Mouse (Mus musculus): ENCODE data around the gene Pde2a.

The Pde2a gene

DNA sequence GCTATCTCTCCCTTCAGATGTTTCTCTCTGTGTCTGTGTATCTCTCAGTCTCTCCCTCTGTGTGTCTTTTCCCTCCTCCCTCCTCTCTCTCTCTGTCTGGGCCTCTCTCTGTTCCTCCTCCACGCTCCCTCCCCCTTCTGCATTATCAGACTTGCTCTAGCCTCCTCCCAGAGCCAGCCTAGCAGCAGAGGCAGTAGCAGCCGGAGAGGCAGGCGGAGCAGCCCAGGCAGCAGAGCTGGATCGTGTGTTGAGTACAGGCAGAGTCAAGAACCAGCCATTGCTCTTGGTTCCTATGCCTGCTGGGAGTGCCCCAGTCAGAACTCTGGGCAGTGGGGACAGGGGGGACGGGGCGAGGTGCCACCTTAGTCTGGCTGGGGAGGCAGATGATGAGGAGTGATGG is at the start of gene Pde2a:
Pde2a (plus strand) TSS at position 163 of the 400 bp plus-strand sequence.
- peak; percentile 78 for DNase-seq (ENCODE audit: low spot score)

DNA sequence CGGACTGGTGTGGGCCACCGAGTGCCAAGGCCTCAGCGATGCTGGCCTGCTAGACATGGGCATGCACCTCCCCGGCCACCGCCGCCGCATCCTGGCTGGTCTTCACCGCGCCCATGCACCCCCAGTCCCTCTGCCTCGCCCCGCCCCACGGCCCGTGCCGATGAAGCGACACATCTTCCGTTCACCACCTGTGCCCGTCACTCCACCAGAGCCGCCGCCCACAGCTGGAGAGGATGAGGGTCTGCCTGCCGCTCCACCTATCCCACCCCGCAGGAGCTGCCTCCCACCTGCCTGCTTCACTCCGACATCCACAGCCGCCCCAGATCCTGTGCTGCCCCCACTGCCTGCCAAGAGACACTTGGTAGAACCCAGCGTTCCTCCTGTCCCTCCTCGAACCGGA is 48.4 kb upstream of the Pde2a start:
- DNase-seq (ENCODE audit: low spot score), result no peak

DNA sequence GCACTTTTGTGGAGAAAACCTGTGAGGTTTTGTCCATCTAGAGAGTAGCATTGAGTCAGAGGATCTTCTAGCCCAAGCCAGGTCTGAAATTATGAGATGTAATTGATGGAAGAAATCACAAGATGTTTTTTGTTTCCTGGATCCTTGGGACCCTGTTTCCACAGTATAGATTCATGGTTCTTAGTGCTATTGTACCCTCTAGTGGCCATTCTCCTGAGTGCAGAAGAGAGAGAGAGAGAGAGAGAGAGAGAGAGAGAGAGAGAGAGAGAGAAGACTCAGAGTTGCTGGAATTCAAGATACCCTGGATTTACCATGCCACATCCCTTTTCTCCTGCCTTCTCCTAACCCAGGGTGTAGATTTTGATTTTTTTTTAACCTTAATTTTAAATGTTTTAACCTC is 47.3 kb upstream of the Pde2a start:
- DNase-seq (ENCODE audit: low spot score), result peak; percentile 55

DNA sequence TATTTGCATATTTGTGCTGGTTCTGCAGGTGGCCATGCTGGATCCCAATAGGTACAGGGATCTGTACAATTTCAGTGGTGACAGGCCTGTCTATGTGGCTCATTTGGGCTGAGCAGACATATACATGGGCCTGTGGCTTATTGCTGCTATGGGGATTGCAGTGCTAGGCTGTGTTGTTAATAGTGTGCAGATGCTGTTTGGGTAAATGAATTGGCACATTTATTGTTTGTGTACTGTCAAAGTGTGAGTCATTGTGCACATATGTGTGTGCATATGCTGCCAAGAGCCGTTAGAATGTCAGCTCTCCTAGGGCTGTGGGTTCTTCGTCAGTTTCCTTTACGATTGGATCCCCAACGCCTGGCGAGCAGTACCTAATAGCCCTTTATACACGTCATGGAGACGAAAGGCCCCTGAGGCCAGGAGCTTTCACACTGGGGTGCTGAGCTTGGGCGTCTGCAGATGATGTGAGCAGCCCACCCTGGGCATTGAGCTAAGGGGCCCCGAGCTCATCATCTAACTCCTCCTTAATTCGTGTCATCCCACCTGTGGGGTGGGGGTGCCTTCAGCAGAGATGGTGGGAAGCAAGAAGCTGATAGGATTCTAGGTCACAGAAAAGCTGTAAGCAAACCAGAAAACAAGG is 44.7 kb upstream of the Pde2a start:
- DNase-seq (ENCODE audit: low spot score), result no peak

DNA sequence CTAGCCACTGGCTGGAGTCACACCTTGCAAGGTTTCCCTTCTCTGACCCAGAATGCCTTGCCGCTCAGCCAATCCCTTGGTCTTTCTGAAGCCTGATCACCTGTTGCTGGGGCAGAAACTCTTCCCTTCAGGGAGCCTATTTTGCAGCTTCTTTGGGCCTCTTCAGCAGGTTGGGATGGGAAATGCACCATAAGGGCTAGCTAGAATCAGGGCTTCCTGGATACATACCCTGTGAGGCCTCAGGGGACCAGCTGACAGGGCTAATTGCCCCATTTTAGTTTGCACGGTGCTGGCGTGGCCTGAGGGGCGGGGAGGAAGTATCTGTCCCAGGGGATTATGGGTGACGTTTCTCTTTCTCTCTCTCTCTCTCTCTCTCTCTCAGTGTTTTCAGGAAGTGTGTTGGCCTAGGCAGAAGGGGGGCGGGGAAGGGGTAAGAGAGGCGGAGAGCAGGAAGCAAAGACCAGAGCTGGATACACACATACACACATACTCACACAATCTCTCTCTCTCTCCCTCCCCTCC is 43.7 kb upstream of the Pde2a start:
- no peak for DNase-seq (ENCODE audit: low spot score)

DNA sequence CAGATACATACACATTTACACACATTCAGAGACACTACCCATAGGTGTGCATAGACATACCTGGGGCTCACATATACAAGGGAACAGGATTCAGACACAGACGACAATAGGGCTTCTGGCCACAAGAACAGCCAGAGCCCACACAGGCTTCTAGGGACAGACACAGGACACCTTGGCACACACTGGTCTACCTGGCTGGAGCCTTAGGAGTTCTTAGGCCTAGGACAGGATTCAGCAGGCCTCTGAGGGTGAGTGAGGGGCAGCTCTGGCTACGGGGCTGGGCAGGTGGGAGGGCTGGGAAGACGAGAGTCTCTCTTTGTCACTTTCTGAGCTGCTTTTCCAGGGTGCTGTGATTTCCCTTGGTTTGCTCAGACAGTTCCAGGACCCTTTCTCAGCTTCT is 43.2 kb upstream of the Pde2a start:
- no peak for DNase-seq (ENCODE audit: low spot score)

DNA sequence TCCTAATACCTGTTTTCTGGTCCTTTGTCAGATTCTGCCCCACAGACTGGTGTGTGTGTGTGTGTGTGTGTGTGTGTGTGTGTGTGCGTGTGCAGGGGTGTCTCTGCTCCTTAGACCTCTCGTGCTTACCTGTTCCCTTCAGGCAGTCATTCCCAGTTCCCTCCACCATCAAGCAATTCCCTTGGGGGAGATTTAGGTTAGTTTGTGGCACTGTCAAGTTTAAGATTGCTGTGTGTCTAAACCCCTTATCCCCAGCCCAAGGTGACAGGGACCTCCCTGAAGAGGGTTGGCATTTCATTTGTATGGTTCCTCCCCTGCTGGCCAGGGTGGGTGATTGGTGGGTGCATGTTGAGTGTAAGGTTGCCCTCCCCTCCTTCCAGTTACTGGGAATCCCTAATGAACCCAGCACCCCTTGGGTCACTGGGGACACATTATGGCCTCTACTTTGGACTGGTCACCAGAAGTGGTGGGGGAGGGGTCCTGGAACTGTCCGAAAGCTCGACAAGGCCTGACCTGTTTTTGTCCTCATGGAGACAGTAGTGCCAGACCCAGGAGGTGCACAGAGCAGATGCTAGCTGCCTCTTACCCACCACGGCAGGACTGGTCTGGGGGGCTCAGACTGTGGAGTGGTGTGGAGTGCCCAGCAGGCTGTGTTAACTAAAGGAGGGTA is 42.6 kb upstream of the Pde2a start:
- DNase-seq (ENCODE audit: low spot score), result no peak

DNA sequence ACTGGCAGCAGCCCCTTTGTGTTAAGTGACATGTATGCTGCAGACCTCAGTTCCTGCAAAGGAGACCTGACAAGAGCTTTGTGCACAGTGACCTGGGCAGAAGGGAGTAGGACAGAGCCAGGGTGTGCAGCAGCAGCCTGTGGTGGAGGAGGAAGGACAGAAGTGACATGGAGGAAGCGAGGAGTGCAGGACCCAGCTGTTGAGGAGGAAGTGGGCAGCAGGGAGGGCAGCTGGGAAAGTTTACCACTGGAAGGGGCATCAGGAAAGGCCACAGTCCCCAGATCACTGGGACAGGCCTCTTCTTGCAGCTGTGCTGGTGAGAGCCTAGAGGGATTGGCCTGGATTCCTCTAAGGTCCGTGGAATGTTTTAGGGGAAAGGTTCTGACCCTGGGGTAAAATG is 41.8 kb upstream of the Pde2a start:
- DNase-seq (ENCODE audit: low spot score), result no peak

DNA sequence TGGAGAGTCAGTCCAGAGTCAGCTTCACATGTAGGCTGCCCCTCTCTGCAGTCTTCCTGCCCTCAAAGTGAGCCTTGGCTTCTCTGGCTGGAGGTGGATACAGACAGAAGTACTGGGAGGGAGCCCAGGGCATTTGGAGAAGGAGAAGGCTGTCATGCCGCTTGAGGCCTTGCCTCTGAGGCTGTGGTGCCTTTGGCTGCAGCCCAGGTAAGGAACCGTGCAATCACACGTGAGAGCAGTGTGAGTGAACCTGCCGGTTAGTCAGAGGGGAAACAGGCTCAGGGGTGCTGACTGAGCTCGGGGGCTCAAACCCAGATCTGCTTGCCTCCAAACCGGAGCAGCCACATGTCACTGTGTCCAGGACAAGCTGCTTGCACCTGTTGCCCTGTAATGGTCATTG is 40.0 kb upstream of the Pde2a start:
- no peak for DNase-seq (ENCODE audit: low spot score)

DNA sequence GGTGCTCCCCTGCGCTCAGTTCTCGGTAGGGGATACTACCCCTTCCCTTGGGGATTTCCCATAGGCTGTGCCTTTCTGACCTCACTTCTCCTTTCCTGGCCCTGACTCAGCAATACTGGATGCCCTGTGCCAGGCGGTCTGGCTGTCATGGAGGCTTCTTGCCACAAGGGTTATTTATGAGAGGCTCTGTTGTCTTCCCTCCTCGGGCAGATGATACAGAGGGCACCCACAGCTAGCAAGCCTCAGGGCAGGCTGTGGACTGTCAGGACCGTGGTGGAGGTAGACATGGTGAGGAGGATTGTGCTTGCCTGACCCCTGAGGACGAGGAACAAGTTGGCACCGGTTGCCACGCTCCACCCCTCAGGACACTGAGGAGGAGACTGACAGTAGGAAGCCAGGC is 39.1 kb upstream of the Pde2a start:
- DNase-seq (ENCODE audit: low spot score), result no peak

DNA sequence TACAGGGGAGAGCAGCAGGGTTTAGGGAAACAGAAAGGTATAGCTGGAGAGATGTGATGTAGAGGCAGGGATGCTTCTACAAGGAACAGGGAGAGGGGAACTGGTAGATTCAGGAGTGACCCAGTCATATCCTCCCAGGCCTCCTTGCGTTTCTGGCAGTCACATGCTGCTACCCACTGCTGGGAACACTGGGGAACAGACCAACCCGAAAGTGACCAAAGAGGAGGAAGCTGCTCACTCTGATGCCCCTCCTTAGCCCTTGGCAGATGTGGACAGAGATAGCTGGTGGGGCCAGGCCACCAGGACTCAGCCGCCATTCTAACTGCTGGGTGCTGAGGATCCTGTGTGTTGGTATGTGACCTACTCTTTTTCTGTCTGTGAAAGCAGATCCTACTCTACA is 37.7 kb upstream of the Pde2a start:
- no peak for DNase-seq (ENCODE audit: low spot score)

DNA sequence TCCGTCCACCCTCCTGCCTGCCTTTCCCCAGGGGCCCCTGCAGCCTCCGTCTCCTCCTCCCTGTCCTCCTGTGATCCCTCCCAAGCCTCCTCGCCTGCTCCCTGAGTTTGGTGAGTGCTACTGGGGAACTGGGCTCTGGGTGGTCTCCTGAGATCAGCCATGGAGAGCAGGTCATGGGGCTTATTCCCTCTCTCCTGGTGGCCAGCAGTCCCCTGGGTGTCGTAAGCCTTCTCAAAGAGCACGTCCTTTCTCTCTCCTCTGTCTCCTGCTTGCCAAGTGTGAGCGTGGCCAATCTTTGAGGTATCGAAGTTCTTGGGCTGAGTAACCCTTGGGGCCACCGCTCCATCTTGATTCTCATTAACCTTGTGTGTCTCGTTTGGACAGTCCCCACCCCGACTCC is 36.6 kb upstream of the Pde2a start:
- no peak for DNase-seq (ENCODE audit: low spot score)

DNA sequence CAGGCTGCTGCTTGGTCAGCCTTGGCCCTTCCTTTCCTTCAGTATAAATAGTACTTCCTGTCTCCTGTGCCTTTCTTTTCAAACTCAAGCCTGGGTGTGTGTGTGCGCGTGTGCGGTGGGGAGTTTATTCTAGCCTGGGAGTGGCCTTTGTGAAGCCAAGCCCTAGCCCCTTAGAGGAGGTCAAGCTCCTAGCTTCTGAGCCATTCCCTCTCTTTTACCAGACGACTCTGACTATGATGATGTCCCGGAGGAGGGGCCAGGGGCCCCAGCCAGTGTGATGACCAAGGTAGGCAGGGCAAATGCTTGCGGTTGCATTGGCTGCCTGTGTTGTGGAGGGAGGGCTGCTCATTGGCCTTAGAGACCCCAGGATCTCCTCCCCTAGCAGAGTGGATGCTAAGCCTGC is 36.2 kb upstream of the Pde2a start:
- no peak for DNase-seq (ENCODE audit: low spot score)

DNA sequence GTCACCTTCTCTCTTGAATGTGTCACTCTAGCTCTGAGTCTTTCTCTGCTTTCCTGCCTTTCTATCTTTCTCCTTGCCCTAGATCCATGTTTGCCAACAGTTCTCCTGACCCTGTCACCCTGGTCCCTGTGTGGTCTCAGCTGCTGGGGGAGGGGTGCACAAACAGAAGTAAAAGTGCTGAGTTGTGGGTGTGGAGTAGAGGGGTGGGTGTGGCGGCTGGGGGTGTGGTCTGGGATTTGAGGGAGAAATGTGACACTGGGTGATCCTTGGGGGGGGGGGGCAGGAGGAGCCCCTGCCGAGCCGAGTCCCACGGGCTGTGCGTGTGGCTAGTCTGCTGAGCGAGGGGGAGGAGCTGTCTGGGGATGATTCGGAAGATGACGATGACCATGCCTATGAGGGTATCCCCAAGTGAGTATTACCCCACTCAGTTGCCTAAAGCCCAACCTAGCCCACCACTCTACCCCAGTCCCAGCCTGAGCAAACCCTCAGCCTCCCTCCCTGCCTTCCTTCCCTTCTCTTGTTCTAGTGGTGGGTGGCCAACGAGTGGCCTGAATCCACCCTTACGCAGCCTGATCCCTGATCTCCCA is 35.5 kb upstream of the Pde2a start:
- no peak for DNase-seq (ENCODE audit: low spot score)

DNA sequence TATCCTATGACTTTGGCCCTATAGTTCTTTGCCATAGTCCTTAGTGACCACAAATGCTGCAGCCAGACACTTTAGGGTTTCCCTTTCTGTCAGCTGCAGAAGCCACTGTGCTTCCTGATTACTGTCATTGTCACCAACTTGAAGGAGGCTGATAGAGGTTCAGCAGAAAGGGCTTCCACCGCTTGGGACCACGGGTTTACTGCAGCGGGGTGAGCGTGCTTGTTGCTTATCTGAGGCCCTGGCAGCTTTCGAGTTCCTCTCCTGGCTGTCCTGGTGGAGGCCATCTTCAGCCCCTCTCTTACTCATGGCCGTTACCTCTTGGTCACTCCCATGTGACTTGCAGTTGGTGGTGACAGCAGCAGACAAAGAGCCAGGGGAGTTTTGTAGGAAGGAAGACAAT is 32.2 kb upstream of the Pde2a start:
- DNase-seq (ENCODE audit: low spot score), result no peak

DNA sequence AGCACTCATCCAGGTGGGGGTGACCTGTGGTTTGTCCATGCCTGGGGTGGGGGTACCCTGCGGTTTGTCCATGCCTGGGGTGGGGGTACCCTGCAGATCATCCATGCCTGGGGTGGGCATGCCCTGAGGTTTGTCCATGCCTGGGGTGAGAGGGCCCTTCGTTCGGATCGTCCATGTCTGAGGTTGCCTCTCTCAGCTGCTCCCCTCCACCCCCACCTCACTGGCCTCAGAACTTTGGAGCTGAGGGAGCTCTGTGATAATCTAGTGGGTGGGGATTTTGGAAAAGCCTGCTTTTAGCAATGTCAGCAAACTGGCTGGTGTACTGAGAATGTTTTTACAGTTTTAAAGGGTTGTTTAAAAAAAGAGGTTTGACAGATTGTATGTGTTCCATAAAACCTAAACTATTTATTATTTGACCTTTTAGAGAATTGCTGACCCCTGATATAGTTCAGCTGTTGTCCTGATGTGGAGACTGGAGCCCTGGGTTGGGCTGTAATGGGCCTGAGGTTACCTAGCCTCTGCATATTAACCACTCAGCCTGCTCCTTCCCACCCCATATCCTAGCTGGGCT is 29.5 kb upstream of the Pde2a start:
- no peak for DNase-seq (ENCODE audit: low spot score)

DNA sequence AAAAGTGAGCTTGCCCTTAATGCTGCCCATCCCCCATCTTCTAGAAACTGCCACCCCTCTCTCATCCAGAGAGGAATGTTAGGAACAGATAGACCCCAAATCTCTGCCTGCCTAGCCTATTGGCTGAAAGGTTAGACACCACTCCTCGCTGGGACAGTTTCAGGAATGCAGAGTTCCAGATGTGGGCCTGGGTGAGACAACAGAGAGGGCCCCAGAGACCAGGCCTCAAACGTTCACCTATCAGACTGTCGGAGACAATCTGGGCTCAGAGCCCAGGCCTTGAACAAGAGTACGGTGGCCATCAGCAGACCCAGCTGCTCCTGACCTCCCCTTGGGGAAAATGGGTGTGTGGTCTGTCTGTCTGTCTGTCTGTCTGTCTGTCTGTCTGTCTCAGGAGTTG is 28.5 kb upstream of the Pde2a start:
- DNase-seq (ENCODE audit: low spot score), result no peak

DNA sequence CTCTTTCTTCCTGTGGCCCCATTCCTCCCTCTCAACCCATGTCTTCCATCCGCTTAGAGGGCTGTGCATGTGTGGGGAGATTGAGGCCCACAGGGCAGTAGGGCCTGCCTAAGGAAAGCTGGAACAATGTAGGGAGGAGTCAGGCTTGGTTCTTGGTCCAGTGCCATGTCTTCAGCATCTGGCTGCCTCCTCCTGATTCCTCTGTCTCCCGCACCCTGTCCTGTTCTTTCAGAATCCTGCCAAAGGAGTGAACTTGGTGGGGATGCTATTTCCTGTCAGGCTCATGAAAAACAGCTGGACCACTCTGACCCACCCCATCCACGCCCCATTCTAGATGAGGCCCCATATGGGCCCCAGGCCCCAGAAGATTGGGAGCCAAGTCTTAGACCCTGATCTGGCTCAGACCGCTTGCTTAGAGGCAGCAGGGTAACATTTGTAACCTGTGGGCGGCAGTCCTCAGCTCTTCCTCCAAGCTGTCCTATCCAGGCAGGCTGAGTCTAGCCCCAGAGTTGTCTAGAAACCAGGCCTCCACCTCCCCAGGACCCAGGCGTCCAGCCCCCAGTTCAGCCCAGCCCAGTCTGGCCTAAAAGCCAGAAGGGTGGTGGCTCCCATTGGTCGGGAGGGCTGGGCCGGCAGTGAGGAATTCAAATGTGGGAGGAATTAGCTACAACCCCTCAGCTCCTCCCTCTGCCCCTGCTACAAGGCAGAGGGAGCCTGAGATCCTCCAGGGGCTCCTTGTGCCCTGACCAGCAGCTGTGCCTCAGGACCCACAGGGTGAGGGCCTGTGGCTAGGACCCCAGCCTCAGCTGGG is 27.6 kb upstream of the Pde2a start:
- no peak for DNase-seq (ENCODE audit: low spot score)

DNA sequence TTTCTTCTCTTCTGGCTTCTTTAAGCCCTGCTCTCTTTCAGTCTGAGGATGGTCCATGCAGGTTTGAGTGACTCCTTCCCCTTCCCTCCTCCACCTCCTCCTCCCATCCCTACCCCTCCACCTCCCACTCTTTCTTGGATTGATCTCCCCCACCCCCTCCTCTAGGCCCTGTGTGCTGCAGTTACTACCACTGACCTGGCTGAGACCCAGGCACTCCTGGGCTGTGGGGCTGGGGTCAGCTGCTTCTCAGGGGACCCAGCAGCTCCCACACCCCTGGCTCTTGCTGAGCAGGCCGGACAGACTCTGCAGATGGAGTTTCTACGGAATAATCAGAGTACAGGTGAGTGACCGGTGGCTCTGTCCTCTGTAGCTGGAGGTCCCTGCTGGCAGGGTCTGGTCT is 26.9 kb upstream of the Pde2a start:
- no peak for DNase-seq (ENCODE audit: low spot score)

DNA sequence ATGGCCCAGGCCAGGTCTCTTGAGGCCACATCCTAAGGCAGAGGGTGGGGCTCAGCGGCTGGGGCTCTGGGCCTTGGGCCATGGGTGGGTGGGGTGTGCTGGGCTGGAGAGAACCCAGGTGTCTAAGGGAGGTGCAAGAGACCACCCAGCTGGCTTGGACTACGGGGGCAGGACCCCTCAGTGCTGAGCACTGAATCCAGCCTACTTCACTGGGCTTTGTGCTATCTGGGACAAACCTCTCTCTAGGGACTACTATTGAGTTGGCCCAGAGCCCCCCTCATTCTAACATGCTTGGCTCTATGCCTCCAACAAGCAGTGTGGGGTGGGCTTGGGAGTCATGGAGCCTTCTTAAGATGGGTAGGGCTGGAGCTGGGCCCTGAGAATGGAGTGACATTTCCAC is 26.0 kb upstream of the Pde2a start:
- DNase-seq (ENCODE audit: low spot score), result no peak

DNA sequence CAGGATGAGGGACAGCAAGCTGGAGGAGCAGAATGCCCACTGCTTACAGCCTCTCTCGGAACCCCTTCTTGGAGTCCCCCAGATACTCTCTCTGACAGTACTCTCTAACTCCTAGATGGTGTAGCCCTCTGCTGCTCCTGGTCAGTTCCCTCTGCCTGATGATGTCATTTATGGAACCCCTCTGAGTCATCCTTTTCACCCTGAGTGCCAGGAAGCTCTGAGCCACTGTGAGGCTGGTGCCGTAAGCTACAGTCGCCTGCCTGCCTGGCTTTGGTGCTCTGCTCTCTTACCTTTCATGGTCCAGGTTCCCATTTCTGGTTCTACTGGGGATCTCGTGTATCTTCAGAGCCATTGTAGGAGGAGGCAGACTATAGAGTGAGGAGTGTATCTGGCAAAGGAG is 24.3 kb upstream of the Pde2a start:
- no peak for DNase-seq (ENCODE audit: low spot score)

DNA sequence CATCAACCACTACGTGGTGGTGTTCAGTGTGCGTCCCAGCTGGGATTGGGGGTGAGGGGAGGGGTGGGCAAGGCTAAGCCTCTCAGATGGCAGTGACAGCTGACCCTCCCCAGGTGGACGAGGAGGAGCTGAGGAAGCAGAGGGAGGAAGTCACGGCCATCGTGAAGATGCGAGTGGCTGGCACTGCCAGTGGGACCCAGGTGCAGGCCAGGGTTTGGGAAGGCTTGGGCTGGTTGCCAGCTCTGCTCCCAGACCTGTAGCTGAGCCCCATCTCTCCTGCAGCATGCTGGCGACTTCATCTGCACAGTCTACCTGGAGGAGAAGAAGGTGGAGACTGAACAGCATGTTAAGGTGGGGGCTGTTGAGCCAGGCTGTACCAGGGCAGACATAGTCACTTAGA is 20.0 kb upstream of the Pde2a start:
- DNase-seq (ENCODE audit: low spot score), result no peak

Measured in left cerebral cortex, adult 11 months (tissue).